Mouse (Mus musculus): ENCODE data around the gene Pcbp3. TPM values are rescaled to one million over a fixed set of nuclear protein-coding genes. Genes with fewer than 3 reads are reported as not detected.

Pcbp3 gene
- polyA plus RNA-seq, 1 experiment from 2014 or later, result 8.8 TPM

GRCm38 (mm10) chr10:76874879-76875278, 86.8 kb downstream of the Pcbp3 start:
- ATAC-seq, result no peak
- 62% methylated on average over 5 of the region's 5 CpGs for WGBS (ENCODE audit: insufficient replicate concordance)
- no peaks in the 10 kb centered on the region for H3K27me3 ChIP-seq (replicated peaks)
- H3K36me3 ChIP-seq, result no peaks in the 10 kb centered on the region
- H3K27ac ChIP-seq, result no peak overlapping the region
- H3K9me3 ChIP-seq (replicated peaks), result no peaks in the 10 kb centered on the region
- no peak overlapping the region for H3K4me3 ChIP-seq
- no peak overlapping the region for H3K9ac ChIP-seq
- peaks cover 9% of the 10 kb centered on the region for H3K4me1 ChIP-seq
- H3K4me2 ChIP-seq, result no peak overlapping the region

DNA sequence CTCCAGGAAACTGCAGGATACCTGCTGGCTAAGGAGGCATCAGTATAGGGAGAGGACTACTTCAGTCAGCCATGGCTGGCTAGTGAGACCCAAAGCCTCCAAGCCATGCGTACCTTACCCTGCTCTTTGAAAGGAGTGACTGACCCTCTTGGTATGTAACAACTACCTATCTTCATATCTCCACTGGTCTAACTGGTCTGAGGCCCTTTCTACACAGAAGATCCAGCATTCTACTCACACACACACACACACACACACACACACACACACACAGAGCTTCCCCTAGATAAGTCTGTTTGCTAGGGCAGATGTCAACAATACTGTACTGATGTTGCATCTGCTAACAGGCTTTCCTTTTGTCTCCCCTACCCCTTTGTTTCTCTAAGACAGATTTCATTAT, 87.3 kb downstream of the Pcbp3 start:
- Histone ChIP-seq H3K4me2 (no peak overlapping the region), H3K9ac (no peak overlapping the region), H3K9me3 (replicated peaks) (no peaks in the 10 kb centered on the region), H3K4me1 (peaks cover 9% of the 10 kb centered on the region), H3K4me3 (no peak overlapping the region), H3K27me3 (replicated peaks) (no peaks in the 10 kb centered on the region), H3K27ac (no peak overlapping the region), H3K36me3 (no peaks in the 10 kb centered on the region)
- 0 out of 2 replicates have a peak, but pooled peaks have one; percentile 21 for ATAC-seq
- WGBS (ENCODE audit: insufficient replicate concordance), result 67% methylated on average over 1 of the region's 1 CpGs

DNA sequence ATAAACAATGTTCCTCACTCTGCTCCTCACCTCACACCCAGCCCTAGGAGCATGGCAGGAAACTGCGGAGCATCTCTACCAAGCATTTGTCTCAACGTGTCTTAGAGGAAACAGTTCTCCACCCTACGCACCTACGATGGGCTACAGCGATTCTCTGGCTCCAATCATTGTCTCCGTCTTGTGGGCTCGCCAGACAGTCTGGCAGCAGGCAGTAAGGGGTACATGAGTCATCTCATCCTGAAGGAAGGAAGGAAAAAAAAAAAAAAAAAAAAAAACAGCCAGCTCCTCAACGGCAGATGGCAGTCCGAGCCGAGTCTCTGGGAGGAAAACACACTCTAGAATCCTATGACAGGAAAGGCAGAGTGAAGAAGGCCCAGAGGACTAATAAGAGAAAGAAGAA, 87.7 kb downstream of the Pcbp3 start:
- Histone ChIP-seq H3K9me3 (replicated peaks) (no peaks in the 10 kb centered on the region), H3K27ac (no peak overlapping the region), H3K4me1 (peaks cover 9% of the 10 kb centered on the region), H3K27me3 (replicated peaks) (no peaks in the 10 kb centered on the region), H3K9ac (no peak overlapping the region), H3K36me3 (no peaks in the 10 kb centered on the region), H3K4me3 (no peak overlapping the region), H3K4me2 (no peak overlapping the region)
- no peak for ATAC-seq
- 58% methylated on average over 10 of the region's 10 CpGs for WGBS (ENCODE audit: insufficient replicate concordance)

- Histone ChIP-seq H3K9me3 (replicated peaks) (no peaks in the 10 kb centered on the region), H3K4me3 (no peak overlapping the region), H3K9ac (no peak overlapping the region), H3K36me3 (no peaks in the 10 kb centered on the region), H3K27me3 (replicated peaks) (no peaks in the 10 kb centered on the region), H3K4me1 (peaks cover 9% of the 10 kb centered on the region), H3K4me2 (no peak overlapping the region), H3K27ac (no peak overlapping the region)
- ATAC-seq, result no peak
- WGBS (ENCODE audit: insufficient replicate concordance), result 78% methylated on average over 8 of the region's 8 CpGs
Measured at GRCm38 (mm10) chr10:76872736-76873135, 89.0 kb downstream of the Pcbp3 start.

GRCm38 (mm10) chr10:76865936-76866335, 95.8 kb downstream of the Pcbp3 start:
- Histone ChIP-seq H3K27me3 (replicated peaks) (no peaks in the 10 kb centered on the region), H3K36me3 (no peaks in the 10 kb centered on the region), H3K9me3 (replicated peaks) (no peaks in the 10 kb centered on the region), H3K27ac (no peak overlapping the region), H3K4me2 (no peak overlapping the region), H3K4me3 (no peak overlapping the region), H3K4me1 (0 out of 2 replicates have a peak, but pooled peaks cover 4% of the 10 kb centered on the region), H3K9ac (no peak overlapping the region)
- no peak for ATAC-seq

DNA sequence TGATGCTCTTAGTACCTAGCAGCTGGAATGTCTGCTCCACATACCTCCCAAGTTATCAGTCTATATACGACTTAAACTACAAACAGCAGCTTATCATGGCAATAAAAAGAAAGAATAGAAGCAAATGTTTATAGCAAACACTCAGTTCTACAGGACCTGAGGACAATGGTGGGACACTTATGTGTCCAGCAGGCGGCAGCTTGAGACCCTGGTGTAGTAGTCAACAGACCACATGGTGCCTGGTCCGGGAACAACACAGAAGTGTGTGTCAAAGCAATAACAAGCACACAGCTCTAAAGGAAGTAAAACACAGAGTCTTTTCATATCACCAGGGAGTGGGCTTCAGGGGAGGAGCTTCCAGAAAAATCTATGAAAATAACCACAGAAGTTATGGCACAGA, 100.7 kb downstream of the Pcbp3 start:
- 52% methylated on average over 3 of the region's 3 CpGs for WGBS (ENCODE audit: insufficient replicate concordance)
- ATAC-seq, result no peak
- no peaks in the 10 kb centered on the region for H3K36me3 ChIP-seq
- no peaks in the 10 kb centered on the region for H3K9me3 ChIP-seq (replicated peaks)
- H3K27ac ChIP-seq, result no peak overlapping the region
- H3K4me3 ChIP-seq, result no peak overlapping the region
- H3K4me2 ChIP-seq, result no peak overlapping the region
- 0 out of 2 replicates have a peak, but pooled peaks cover 4% of the 10 kb centered on the region for H3K4me1 ChIP-seq
- H3K9ac ChIP-seq, result no peak overlapping the region
- no peaks in the 10 kb centered on the region for H3K27me3 ChIP-seq (replicated peaks)

- WGBS (ENCODE audit: insufficient replicate concordance), result 76% methylated on average over 12 of the region's 12 CpGs
Measured at GRCm38 (mm10) chr10:76859355-76860127, 102.1 kb downstream of the Pcbp3 start.

DNA sequence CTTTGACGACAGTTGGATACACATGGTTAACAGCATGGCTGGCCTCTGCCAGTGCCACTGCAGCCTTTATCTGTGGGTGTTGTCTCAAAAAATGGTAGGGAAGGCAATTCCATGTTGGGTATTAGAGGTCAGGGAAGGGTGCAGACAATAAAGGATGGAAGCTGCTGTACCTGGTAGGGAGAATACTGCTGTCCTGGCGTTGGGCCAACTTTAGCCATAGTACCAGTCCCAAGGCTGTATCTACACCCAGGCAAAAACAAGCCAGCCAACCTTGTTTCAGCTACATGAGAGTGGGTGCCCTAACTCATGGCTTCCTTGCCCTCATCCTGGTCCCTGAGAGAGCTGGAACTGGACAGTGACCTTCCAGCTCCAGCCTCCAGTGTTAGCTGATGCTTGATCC, 103.8 kb downstream of the Pcbp3 start:
- H3K9me3 ChIP-seq (replicated peaks), result no peaks in the 10 kb centered on the region
- no peak overlapping the region for H3K4me3 ChIP-seq
- WGBS (ENCODE audit: insufficient replicate concordance), result 90% methylated on average over 2 of the region's 2 CpGs
- H3K4me2 ChIP-seq, result no peak overlapping the region
- H3K9ac ChIP-seq, result no peak overlapping the region
- H3K4me1 ChIP-seq, result 0 out of 2 replicates have a peak, but pooled peaks cover 4% of the 10 kb centered on the region
- H3K27ac ChIP-seq, result no peak overlapping the region
- no peaks in the 10 kb centered on the region for H3K36me3 ChIP-seq
- no peak for ATAC-seq
- H3K27me3 ChIP-seq (replicated peaks), result no peaks in the 10 kb centered on the region

More at GRCm38 (mm10) chr10:76859355-76860127, 102.1 kb downstream of the Pcbp3 start:
- Histone ChIP-seq H3K9me3 (replicated peaks) (no peaks in the 10 kb centered on the region), H3K27me3 (replicated peaks) (no peaks in the 10 kb centered on the region), H3K9ac (no peak overlapping the region), H3K36me3 (no peaks in the 10 kb centered on the region), H3K4me3 (no peak overlapping the region), H3K4me2 (no peak overlapping the region), H3K27ac (no peak overlapping the region), H3K4me1 (0 out of 2 replicates have a peak, but pooled peaks cover 4% of the 10 kb centered on the region)
- ATAC-seq, result no peak

GRCm38 (mm10) chr10:76846480-76846879, 115.2 kb downstream of the Pcbp3 start:
- Histone ChIP-seq H3K4me3 (no peak overlapping the region), H3K9me3 (replicated peaks) (no peaks in the 10 kb centered on the region), H3K36me3 (no peaks in the 10 kb centered on the region), H3K4me1 (no peaks in the 10 kb centered on the region), H3K27me3 (replicated peaks) (no peaks in the 10 kb centered on the region), H3K4me2 (no peak overlapping the region), H3K9ac (no peak overlapping the region), H3K27ac (no peak overlapping the region)
- ATAC-seq, result no peak
- WGBS (ENCODE audit: insufficient replicate concordance), result 70% methylated on average over 5 of the region's 5 CpGs

DNA sequence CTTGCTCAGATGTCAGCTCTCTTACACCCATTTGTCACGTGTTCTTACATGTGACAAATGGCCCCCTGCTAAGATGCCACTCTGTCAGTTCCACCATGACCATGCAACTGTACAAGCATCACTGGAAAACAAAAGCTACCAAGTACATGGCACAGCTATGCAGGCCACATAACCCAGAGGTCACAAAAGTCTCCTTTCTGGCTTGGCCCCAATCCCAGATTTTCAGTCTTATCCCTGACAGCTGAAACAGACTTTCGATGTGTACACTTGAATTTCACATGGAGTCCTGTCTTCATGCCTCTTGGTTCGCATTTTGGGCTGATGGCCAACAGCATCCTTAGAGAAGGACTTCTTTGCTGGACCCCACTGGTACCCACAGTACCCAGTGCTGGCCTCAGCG, 116.8 kb downstream of the Pcbp3 start:
- no peak overlapping the region for H3K4me3 ChIP-seq
- no peak for ATAC-seq
- H3K4me2 ChIP-seq, result no peak overlapping the region
- H3K27ac ChIP-seq, result no peak overlapping the region
- no peaks in the 10 kb centered on the region for H3K4me1 ChIP-seq
- no peaks in the 10 kb centered on the region for H3K36me3 ChIP-seq
- no peak overlapping the region for H3K9ac ChIP-seq
- no peaks in the 10 kb centered on the region for H3K9me3 ChIP-seq (replicated peaks)
- WGBS (ENCODE audit: insufficient replicate concordance), result 58% methylated on average over 4 of the region's 4 CpGs
- H3K27me3 ChIP-seq (replicated peaks), result no peaks in the 10 kb centered on the region

DNA sequence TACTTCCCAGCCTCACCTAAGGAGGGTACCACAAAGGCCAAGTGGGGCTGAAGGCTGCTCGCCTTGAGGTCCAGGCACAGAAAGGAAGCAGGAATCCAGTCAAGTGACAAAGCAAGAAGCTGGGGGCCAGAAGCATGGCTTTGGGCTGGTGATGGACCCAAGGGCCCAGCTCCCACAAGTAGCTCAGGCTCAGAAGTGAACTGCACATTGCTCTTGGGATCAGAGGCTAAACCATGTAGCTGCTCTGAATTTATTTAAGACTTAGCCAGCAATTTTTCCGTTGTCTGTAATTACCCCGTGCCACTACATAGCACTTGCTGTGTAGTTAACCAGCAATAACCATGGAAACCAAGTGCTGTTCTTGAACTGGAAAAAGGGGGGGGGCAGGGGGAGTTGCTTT, 117.3 kb downstream of the Pcbp3 start:
- no peak overlapping the region for H3K27ac ChIP-seq
- no peak overlapping the region for H3K4me3 ChIP-seq
- WGBS (ENCODE audit: insufficient replicate concordance), result 79% methylated on average over 3 of the region's 3 CpGs
- no peak overlapping the region for H3K4me2 ChIP-seq
- H3K27me3 ChIP-seq (replicated peaks), result no peaks in the 10 kb centered on the region
- no peaks in the 10 kb centered on the region for H3K4me1 ChIP-seq
- no peaks in the 10 kb centered on the region for H3K36me3 ChIP-seq
- H3K9me3 ChIP-seq (replicated peaks), result no peaks in the 10 kb centered on the region
- no peak for ATAC-seq
- H3K9ac ChIP-seq, result no peak overlapping the region

GRCm38 (mm10) chr10:76842087-76842486, 119.6 kb downstream of the Pcbp3 start:
- H3K9ac ChIP-seq, result no peak overlapping the region
- no peak overlapping the region for H3K4me3 ChIP-seq
- no peak overlapping the region for H3K4me2 ChIP-seq
- H3K4me1 ChIP-seq, result no peaks in the 10 kb centered on the region
- H3K27me3 ChIP-seq (replicated peaks), result no peaks in the 10 kb centered on the region
- no peak overlapping the region for H3K27ac ChIP-seq
- H3K36me3 ChIP-seq, result no peaks in the 10 kb centered on the region
- H3K9me3 ChIP-seq (replicated peaks), result no peaks in the 10 kb centered on the region
- no peak for ATAC-seq
- WGBS (ENCODE audit: insufficient replicate concordance), result 50% methylated on average over 3 of the region's 3 CpGs

GRCm38 (mm10) chr10:76841220-76841619, 120.5 kb downstream of the Pcbp3 start:
- H3K4me1 ChIP-seq, result no peaks in the 10 kb centered on the region
- H3K4me3 ChIP-seq, result no peak overlapping the region
- no peaks in the 10 kb centered on the region for H3K27me3 ChIP-seq (replicated peaks)
- no peak overlapping the region for H3K9ac ChIP-seq
- H3K27ac ChIP-seq, result no peak overlapping the region
- no peaks in the 10 kb centered on the region for H3K36me3 ChIP-seq
- no peak for ATAC-seq
- WGBS (ENCODE audit: insufficient replicate concordance), result 42% methylated on average over 1 of the region's 1 CpGs
- H3K4me2 ChIP-seq, result no peak overlapping the region
- no peaks in the 10 kb centered on the region for H3K9me3 ChIP-seq (replicated peaks)

All from liver, embryonic 12.5 days (tissue).